Mouse (Mus musculus) midbrain, embryonic 11.5 days (tissue): Measurements from ENCODE around the gene Ppat. TPM values are rescaled to one million over a fixed set of nuclear protein-coding genes. Genes with fewer than 3 reads are reported as not detected.
A peak's percentile ranks its signal among the peaks of the same experiment; 100 is the strongest.
"Not testable (repeated sequence)": the region's sequence is repeated elsewhere in the genome, so short reads cannot be mapped to it uniquely, and the experiment has no call there.

ENCODE experiments used
- ATAC-seq: fragments of 200-750 bp; cut with Nextera tagmentation; 2 replicates; pipeline ENCODE4 v1.8.0; 2017; ENCODE audit warnings: moderate TSS enrichment, moderate library complexity; ENCODE audit not compliant: low FRiP score
- DNase-seq: peaks from one replicate; pipeline ENCODE4 v3.0.0; 2015; ENCODE audit warnings: low spot score; ENCODE audit errors: missing footprints
- H3K27ac ChIP-seq: fragments of 300-500 bp; sonication (generic); 2 replicates; pipeline ENCODE4 v1.5.1; 2014; ENCODE audit warnings: low read depth, low read length
- H3K27me3 ChIP-seq: fragments of 300-500 bp; sonication (generic); 2 replicates; pipeline ENCODE4 v1.6.1; 2014; ENCODE audit warnings: mild to moderate bottlenecking, low read length, moderate library complexity, mixed read lengths; ENCODE audit not compliant: control insufficient read depth, insufficient read depth
- H3K36me3 ChIP-seq: fragments of 300-500 bp; sonication (generic); 2 replicates; pipeline ENCODE4 v1.6.1; 2014; ENCODE audit warnings: mild to moderate bottlenecking, low read length, moderate library complexity, mixed read lengths; ENCODE audit not compliant: control insufficient read depth, insufficient read depth
- H3K4me1 ChIP-seq: fragments of 300-500 bp; sonication (generic); 2 replicates; pipeline ENCODE4 v1.6.1; 2014; ENCODE audit warnings: low read length; ENCODE audit not compliant: control insufficient read depth, insufficient read depth
- H3K4me2 ChIP-seq: fragments of 300-500 bp; sonication (generic); 2 replicates; pipeline ENCODE4 v1.6.1; 2014; ENCODE audit warnings: mild to moderate bottlenecking, moderate library complexity
- H3K4me3 ChIP-seq: fragments of 300-500 bp; sonication (generic); 2 replicates; pipeline ENCODE4 v1.5.1; 2014; ENCODE audit warnings: low read depth, low read length
- H3K9ac ChIP-seq: fragments of 300-500 bp; sonication (generic); 2 replicates; pipeline ENCODE4 v1.6.1; 2014; ENCODE audit warnings: low read length
- H3K9me3 ChIP-seq: fragments of 300-500 bp; sonication (generic); 2 replicates; pipeline ENCODE4 v1.6.1; 2016; ENCODE audit warnings: low read length; ENCODE audit not compliant: control insufficient read depth
- WGBS: fragments of 180-500 bp; shearing (Covaris S2); extraction: QIAGEN DNeasy Blood & Tissue Kit; methylation state at CpG from one replicate; pipeline ENCODE4 v1.1.7; 2014; 5-methylcytosine and 5-hydroxymethylcytosine counted together
- polyA plus RNA-seq: library from polyadenylated mRNA; unstranded; fragments of >200 nt; fragmentation: Nextera tagmentation; extraction: Ambion mirVana; gene quantifications from 2 replicates; pipeline ENCODE4 v1.2.1, GENCODE M21; 2014

The Ppat gene
- polyA plus RNA-seq, 1 experiment from 2014 or later, result 39.6 TPM

- peaks cover 11% of the 10 kb centered on the region for H3K4me1 ChIP-seq
- H3K9me3 ChIP-seq, result no peaks in the 10 kb centered on the region
- H3K36me3 ChIP-seq, result peaks cover 7% of the 10 kb centered on the region; the same call in 1 of the 2 replicates
- H3K27me3 ChIP-seq, result no peaks in the 10 kb centered on the region
- 72% methylated on average over 3 of the region's 3 CpGs for whole genome bisulfite sequencing
- peak overlapping the region; percentile 88 for H3K4me2 ChIP-seq
- peak overlapping the region; percentile 58 for H3K4me3 ChIP-seq
- peak overlapping the region; percentile 67 for H3K9ac ChIP-seq
- no peak for ATAC-seq
- no peak overlapping the region for H3K27ac ChIP-seq
- no peak for DNase-seq
Observed at GRCm38 (mm10) chr5:76973488-76973887, 22.1 kb upstream of the Ppat start.

- not testable (repeated sequence) for H3K9ac ChIP-seq, H3K4me3 ChIP-seq, H3K27me3 ChIP-seq, ATAC-seq, H3K4me2 ChIP-seq, H3K36me3 ChIP-seq, H3K27ac ChIP-seq, H3K9me3 ChIP-seq, DNase-seq
- WGBS, result 93% methylated on average over 1 of the region's 1 CpGs
- peaks cover 11% of the 10 kb centered on the region for H3K4me1 ChIP-seq
Observed at GRCm38 (mm10) chr5:76971115-76971514, 19.7 kb upstream of the Ppat start.

- Histone ChIP-seq H3K27me3 (no peaks in the 10 kb centered on the region), H3K36me3 (peaks cover 13% of the 10 kb centered on the region), H3K4me1 (peaks cover 7% of the 10 kb centered on the region), H3K4me3 (no peak overlapping the region), H3K9me3 (no peaks in the 10 kb centered on the region), H3K9ac (no peak overlapping the region), H3K27ac (no peak overlapping the region), H3K4me2 (no peak overlapping the region)
- WGBS, result 85% methylated on average over 5 of the region's 5 CpGs
- ATAC-seq (no peak), DNase-seq (no peak)
Observed at GRCm38 (mm10) chr5:76969250-76969649, 17.9 kb upstream of the Ppat start.

- ATAC-seq (no peak), DNase-seq (no peak)
- Histone ChIP-seq H3K9ac (no peak overlapping the region), H3K4me2 (no peak overlapping the region), H3K4me1 (no peaks in the 10 kb centered on the region), H3K27ac (no peak overlapping the region), H3K9me3 (no peaks in the 10 kb centered on the region), H3K27me3 (no peaks in the 10 kb centered on the region), H3K36me3 (peaks cover 31% of the 10 kb centered on the region), H3K4me3 (no peak overlapping the region)
- WGBS, result 84% methylated on average over 3 of the region's 3 CpGs
Observed at GRCm38 (mm10) chr5:76964651-76965050, 13.3 kb upstream of the Ppat start.

GRCm38 (mm10) chr5:76962545-76962944 lies 11.2 kb upstream of the Ppat start:
- Histone ChIP-seq H3K9me3 (no peaks in the 10 kb centered on the region), H3K27ac (no peak overlapping the region), H3K4me2 (no peak overlapping the region), H3K36me3 (peaks cover 30% of the 10 kb centered on the region), H3K9ac (no peak overlapping the region), H3K4me1 (no peaks in the 10 kb centered on the region), H3K27me3 (no peaks in the 10 kb centered on the region), H3K4me3 (no peak overlapping the region)
- 89% methylated on average over 11 of the region's 11 CpGs for WGBS
- no peak for DNase-seq
- no peak for ATAC-seq

- DNase-seq (no peak), ATAC-seq (no peak)
- Histone ChIP-seq H3K9me3 (no peaks in the 10 kb centered on the region), H3K4me3 (no peak overlapping the region), H3K36me3 (peaks cover 37% of the 10 kb centered on the region), H3K4me1 (no peaks in the 10 kb centered on the region), H3K27ac (no peak overlapping the region), H3K4me2 (no peak overlapping the region), H3K9ac (no peak overlapping the region), H3K27me3 (no peaks in the 10 kb centered on the region)
- WGBS, result 92% methylated on average over 5 of the region's 5 CpGs
Observed at GRCm38 (mm10) chr5:76959587-76959986, 8.2 kb upstream of the Ppat start.

GRCm38 (mm10) chr5:76957954-76958353 lies 6.6 kb upstream of the Ppat start:
- Histone ChIP-seq H3K9ac (no peak overlapping the region), H3K9me3 (no peaks in the 10 kb centered on the region), H3K36me3 (peaks cover 33% of the 10 kb centered on the region), H3K4me3 (no peak overlapping the region), H3K4me1 (no peaks in the 10 kb centered on the region), H3K27ac (no peak overlapping the region), H3K4me2 (no peak overlapping the region), H3K27me3 (no peaks in the 10 kb centered on the region)
- no peak for ATAC-seq
- DNase-seq, result no peak
- WGBS, result 96% methylated on average over 1 of the region's 1 CpGs

GRCm38 (mm10) chr5:76955474-76955873 lies 4.1 kb upstream of the Ppat start:
- Histone ChIP-seq H3K4me1 (peaks cover 6% of the 10 kb centered on the region), H3K27me3 (no peaks in the 10 kb centered on the region), H3K9ac (no peak overlapping the region), H3K4me2 (no peak overlapping the region), H3K4me3 (no peak overlapping the region), H3K36me3 (peaks cover 22% of the 10 kb centered on the region), H3K9me3 (no peaks in the 10 kb centered on the region), H3K27ac (no peak overlapping the region)
- ATAC-seq, result no peak
- no peak for DNase-seq
- whole genome bisulfite sequencing, result 92% methylated on average over 4 of the region's 4 CpGs

GRCm38 (mm10) chr5:76954271-76954900 lies 3.0 kb upstream of the Ppat start:
- Histone ChIP-seq H3K4me3 (no peak overlapping the region), H3K9me3 (no peaks in the 10 kb centered on the region), H3K4me1 (peaks cover 11% of the 10 kb centered on the region), H3K36me3 (peaks cover 17% of the 10 kb centered on the region), H3K9ac (no peak overlapping the region), H3K27me3 (no peaks in the 10 kb centered on the region), H3K27ac (no peak overlapping the region), H3K4me2 (no peak overlapping the region)
- DNase-seq (no peak), ATAC-seq (no peak)
- 86% methylated on average over 6 of the region's 6 CpGs for WGBS
